In the genomic region with DNA sequence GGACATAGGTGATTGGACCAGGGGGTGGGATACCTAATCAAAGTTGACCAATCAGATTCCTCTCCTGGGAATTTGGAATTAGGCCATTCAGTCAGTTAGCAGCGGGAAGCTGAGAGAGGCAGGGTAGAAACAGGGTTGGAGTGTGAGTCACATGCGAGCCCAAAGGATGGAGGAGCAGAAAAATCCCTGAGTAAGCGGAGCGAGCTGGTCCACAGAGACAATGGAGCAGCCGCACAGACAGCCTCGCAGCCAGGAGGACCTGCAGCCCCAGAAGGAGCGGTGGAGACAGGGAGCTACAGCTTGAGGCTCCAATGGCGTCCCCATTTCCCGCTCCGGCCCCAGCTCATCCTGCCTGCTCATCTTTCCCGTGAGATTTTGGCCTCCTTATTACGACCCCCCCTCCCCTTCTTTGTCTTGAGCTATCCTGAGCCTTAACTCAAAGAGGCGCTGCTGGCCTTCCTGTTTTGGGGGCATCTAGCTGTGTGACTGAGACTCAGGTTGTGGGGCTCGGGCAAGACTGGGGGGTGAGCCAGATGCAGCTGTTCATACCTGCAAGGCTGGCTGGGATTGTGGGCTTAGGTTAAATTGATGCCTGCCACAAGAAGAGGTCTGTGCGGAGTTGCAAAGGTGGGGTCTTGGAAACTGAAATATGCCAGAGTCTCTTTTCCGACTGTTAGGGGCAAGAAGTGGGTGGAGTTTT, we compare ENCODE assay signal across 9 mouse cellular contexts. TPM values are rescaled to one million over a fixed set of nuclear protein-coding genes. Genes with fewer than 3 reads are reported as not detected.
DNase-seq lines count a peak whose midpoint lies in the region; ATAC-seq and TF ChIP-seq lines count a peak whose summit lies in the region.
"Had no signal": no experiment of that assay in that cellular context is flagged by ENCODE, and none has a peak within 500 bp of the region (broad histone marks: within the 10 kb centered on the region; RNA-seq: fewer than 3 reads in every experiment).

No protein-coding gene starts in this region.

- H3K4me3 ChIP-seq in heart, embryonic 12.5 days: no peak overlapping the region
- H3K4me3 ChIP-seq in hindbrain, postnatal 0 days (ENCODE audit: low read length): no peak overlapping the region
- 0 out of 2 replicates have a peak overlapping the region, but pooled peaks have one; percentile 0 for H3K4me3 ChIP-seq in midbrain, embryonic 16.5 days (ENCODE audit: low read depth, low read length)

- peaks cover 5% of the 10 kb centered on the region; the same call in 1 of the 2 replicates for H3K36me3 ChIP-seq in heart, embryonic 12.5 days
- H3K36me3 ChIP-seq in hindbrain, postnatal 0 days (ENCODE audit: insufficient read depth, low read length): no peaks in the 10 kb centered on the region; the same call in 1 of the 2 replicates
- H3K36me3 ChIP-seq in midbrain, embryonic 16.5 days (ENCODE audit: control insufficient read depth, insufficient read depth, low read length): peaks cover 3% of the 10 kb centered on the region; the same call in 1 of the 2 replicates

- TF ChIP-seq CTCF in hindbrain, postnatal 0 days (IDR thresholded peaks at IDR 0.05; ENCODE audit: low read depth): no peak

- H3K9ac ChIP-seq in heart, embryonic 12.5 days: no peak overlapping the region
- H3K9ac ChIP-seq in hindbrain, postnatal 0 days (replicated peaks; ENCODE audit: low read length): no peak overlapping the region
- H3K9ac ChIP-seq in midbrain, embryonic 16.5 days (ENCODE audit: low read depth, low read length): peak overlapping the region; percentile 50

- peaks cover 13% of the 10 kb centered on the region; the same call in 1 of the 2 replicates for H3K27me3 ChIP-seq in heart, embryonic 12.5 days (replicated peaks)
- no peaks in the 10 kb centered on the region for H3K27me3 ChIP-seq in hindbrain, postnatal 0 days (ENCODE audit: insufficient read depth, low read length)
- H3K27me3 ChIP-seq in midbrain, embryonic 16.5 days (ENCODE audit: control insufficient read depth, insufficient read depth, low read depth, low read length): no peaks in the 10 kb centered on the region

- no peak for ATAC-seq in heart, embryonic 12.5 days (ENCODE audit: insufficient number of reproducible peaks, low FRiP score)
- peak; percentile 54 for ATAC-seq in hindbrain, postnatal 0 days
- ATAC-seq in midbrain, embryonic 16.5 days: peak; percentile 59
- ATAC-seq in CD4-positive, CD25-positive, alpha-beta regulatory T cell, adult 4 months: no peak

- intact Hi-C loops in heart, postnatal 25 days (cut with DNase I): no loop called here

- H3K4me1 ChIP-seq in heart, embryonic 12.5 days (replicated peaks): peaks cover 31% of the 10 kb centered on the region
- 0 out of 2 replicates have a peak, but pooled peaks cover 10% of the 10 kb centered on the region for H3K4me1 ChIP-seq in hindbrain, postnatal 0 days (ENCODE audit: insufficient read depth, low read length)
- peaks cover 18% of the 10 kb centered on the region for H3K4me1 ChIP-seq in midbrain, embryonic 16.5 days (ENCODE audit: control insufficient read depth, insufficient read depth, low read length)

- DNase-seq in heart, postnatal 25 days (ENCODE audit: low spot score): no peak
- DNase-seq in ES-CJ7 (ENCODE audit: low read depth, low spot score): peak; percentile 56
- DNase-seq in embryo, embryonic 10 days (ENCODE audit: low spot score): peak; percentile 49
- DNase-seq in hindbrain, postnatal 0 days (ENCODE audit: low spot score): peak; percentile 64
- no peak for DNase-seq in adrenal gland, postnatal 36 days

- WGBS in heart, embryonic 12.5 days: 16% methylated on average over 16 of the region's 16 CpGs
- 12% methylated on average over 16 of the region's 16 CpGs for WGBS in hindbrain, postnatal 0 days
- WGBS in midbrain, embryonic 16.5 days: 6% methylated on average over 16 of the region's 16 CpGs

- H3K27ac ChIP-seq in heart, embryonic 12.5 days (ENCODE audit: poor library complexity, severe bottlenecking): peak overlapping the region; percentile 44; the same call in 1 of the 2 replicates
- peak overlapping the region; percentile 52; the same call in 1 of the 2 replicates for H3K27ac ChIP-seq in hindbrain, postnatal 0 days
- peak overlapping the region; percentile 44 for H3K27ac ChIP-seq in midbrain, embryonic 16.5 days (ENCODE audit: low read length)

- no peaks in the 10 kb centered on the region for H3K9me3 ChIP-seq in heart, embryonic 12.5 days (replicated peaks)
- no peaks in the 10 kb centered on the region for H3K9me3 ChIP-seq in hindbrain, postnatal 0 days (ENCODE audit: low read length)
- H3K9me3 ChIP-seq in midbrain, embryonic 16.5 days (replicated peaks; ENCODE audit: control insufficient read depth, low read length, poor library complexity, severe bottlenecking): no peaks in the 10 kb centered on the region
- H3K9me3 ChIP-seq: G1E had no signal

- peak overlapping the region; percentile 38 for H3K4me2 ChIP-seq in heart, embryonic 12.5 days
- peak overlapping the region; percentile 26 for H3K4me2 ChIP-seq in hindbrain, postnatal 0 days (ENCODE audit: low read depth, low read length)
- H3K4me2 ChIP-seq in midbrain, embryonic 16.5 days (ENCODE audit: low read length): peak overlapping the region; percentile 33

RNA-seq across cellular contexts. Expression of a gene that starts 44.4 kb away (rescaled TPM):
- 13.4 and 14.5 TPM in 2 replicates for polyA plus RNA-seq in heart, embryonic 12.5 days (2016; fragmentation: Nextera tagmentation; extraction: Ambion mirVana)
- 10 to 100 TPM; 17.2 to 26.4 TPM for total RNA-seq in heart, postnatal 25 days (2021)
- total RNA-seq in hindbrain, postnatal 0 days (2014; rRNA removed): 106 and 113 TPM in 2 replicates
- 13.5 and 13.7 TPM in 2 replicates for polyA plus RNA-seq in hindbrain, postnatal 0 days (2015; fragmentation: Nextera tagmentation; extraction: Ambion mirVana)
- polyA plus RNA-seq in midbrain, embryonic 16.5 days (2015; fragmentation: Nextera tagmentation; extraction: Ambion mirVana): 18.4 and 21.0 TPM in 2 replicates
- 10 to 100 TPM; 12.3 to 22.0 TPM for polyA plus RNA-seq in CD4-positive, CD25-positive, alpha-beta regulatory T cell, adult 4 months (2017; shearing (Covaris generic))
- 10 to 100 TPM; 41.1 to 51.0 TPM for total RNA-seq in adrenal gland, postnatal 36 days (2021)

RNA-seq across cellular contexts. Expression of a gene that starts 47.3 kb away (rescaled TPM):
- polyA plus RNA-seq in heart, embryonic 12.5 days (2016; fragmentation: Nextera tagmentation; extraction: Ambion mirVana): 1.3 and 1.5 TPM in 2 replicates
- 1 to 10 TPM; 3.0 to 3.9 TPM for total RNA-seq in heart, postnatal 25 days (2021)
- total RNA-seq in hindbrain, postnatal 0 days (2014; rRNA removed): 6.4 and 7.9 TPM in 2 replicates
- 2.3 and 2.9 TPM in 2 replicates for polyA plus RNA-seq in hindbrain, postnatal 0 days (2015; fragmentation: Nextera tagmentation; extraction: Ambion mirVana)
- 1.1 and 1.6 TPM in 2 replicates for polyA plus RNA-seq in midbrain, embryonic 16.5 days (2015; fragmentation: Nextera tagmentation; extraction: Ambion mirVana)
- under 1 TPM; 0.25 to 0.35 TPM for polyA plus RNA-seq in CD4-positive, CD25-positive, alpha-beta regulatory T cell, adult 4 months (2017; shearing (Covaris generic))
- total RNA-seq in adrenal gland, postnatal 36 days (2021): 10 to 100 TPM; 14.9 to 18.5 TPM
- polyA plus RNA-seq: G1E had no signal

Comparison
In these comparisons a context has a peak if more than half of its experiments do, and no peak if none do; other contexts are left out.
1. ATAC-seq: peak in hindbrain, postnatal 0 days (single experiment) and midbrain, embryonic 16.5 days (single experiment); none in heart, embryonic 12.5 days (single experiment) and CD4-positive, CD25-positive, alpha-beta regulatory T cell, adult 4 months (single experiment).
2. DNase-seq: peak in ES-CJ7 (single experiment), embryo, embryonic 10 days (single experiment) and hindbrain, postnatal 0 days (single experiment); none in heart, postnatal 25 days (single experiment) and adrenal gland, postnatal 36 days (0 of 2).
3. Peak in every context shown above with its lines, with median percentiles within 50 percentile points of each other: H3K27ac ChIP-seq and H3K4me2 ChIP-seq.